Mouse (Mus musculus) embryonic fibroblast, embryonic 13.5 days (primary cell): Measurements from ENCODE around the gene Abcb8.

ENCODE experiments used
- CTCF ChIP-seq: IDR thresholded peaks from 2 replicates; pipeline ENCODE4 v1.5.1; 2011; ENCODE audit warnings: mild to moderate bottlenecking, control low read depth, low read length, moderate library complexity, borderline replicate concordance; ENCODE audit not compliant: insufficient read depth
- POLR2A ChIP-seq: IDR thresholded peaks from 2 replicates; pipeline ENCODE4 v1.6.1; 2011; ENCODE audit warnings: low read depth, mild to moderate bottlenecking, control low read depth, low read length, moderate library complexity

- TF ChIP-seq POLR2A (no peak), CTCF (no peak)
These were observed 3.8 kb upstream of the Abcb8 start for GRCm38 (mm10) chr5:24389658-24390020.
